Mouse (Mus musculus) CH12.LX (cell line): Measurements from ENCODE around the gene Nlgn1. TPM values are rescaled to one million over a fixed set of nuclear protein-coding genes. Genes with fewer than 3 reads are reported as not detected.

Source experiments
- DNase-seq: peaks from one replicate; pipeline ENCODE4 v3.0.0-alpha.2; 2013; ENCODE audit errors: extremely low read depth
- H3K27ac ChIP-seq: 2 replicates; pipeline ENCODE4 v1.5.1; 2012; ENCODE audit warnings: low read depth, mild to moderate bottlenecking, control low read depth, moderate library complexity; ENCODE audit not compliant: insufficient read depth
- H3K27me3 ChIP-seq: replicated peaks from 2 replicates; pipeline ENCODE3; 2012; ENCODE audit warnings: inconsistent platforms
- H3K36me3 ChIP-seq, 2 experiments: replicated peaks in 1 of 2; 2 replicates each; pipeline versions ENCODE3 to v1.6.1; 2012; ENCODE audit warnings: inconsistent platforms in 1 of 2, low read length in 1 of 2, mild to moderate bottlenecking in 1 of 2, mixed read lengths in 1 of 2, moderate library complexity in 1 of 2; ENCODE audit not compliant: control insufficient read depth in 1 of 2, insufficient read depth in 1 of 2
- H3K4me1 ChIP-seq, 2 experiments: 2 replicates each; pipeline ENCODE4 v1.6.1; 2012; ENCODE audit warnings: inconsistent platforms in 1 of 2, moderate library complexity in 1 of 2; ENCODE audit not compliant: insufficient read depth in 2 of 2, control insufficient read depth in 1 of 2
- H3K4me2 ChIP-seq: 2 replicates; pipeline ENCODE4 v1.6.1; 2012; ENCODE audit warnings: low read depth, mild to moderate bottlenecking, control low read depth; ENCODE audit not compliant: poor library complexity, insufficient read depth, severe bottlenecking
- H3K4me3 ChIP-seq, 3 experiments: fragments of 150-350 bp in 1 of 3; sonication (generic) in 1 of 3; replicated peaks in 1 of 3; 2 replicates each; pipeline versions ENCODE3 to v1.5.1; 2011 to 2012; ENCODE audit warnings: low read depth in 2 of 3, low read length in 2 of 3, mild to moderate bottlenecking in 2 of 3, moderate library complexity in 2 of 3, control low read depth in 1 of 3, improper control_type of control experiment in 1 of 3, inconsistent platforms in 1 of 3, mixed read lengths in 1 of 3; ENCODE audit not compliant: poor library complexity in 1 of 3
- H3K79me2 ChIP-seq: replicated peaks from 2 replicates; pipeline ENCODE4 v1.6.1; 2012; ENCODE audit warnings: mild to moderate bottlenecking, moderate library complexity; ENCODE audit not compliant: control insufficient read depth, poor library complexity, insufficient read depth, severe bottlenecking; ENCODE audit errors: extremely low read depth
- H3K9ac ChIP-seq: 2 replicates; pipeline ENCODE4 v1.6.1; 2012; ENCODE audit warnings: low read depth, mild to moderate bottlenecking, control low read depth, moderate library complexity; ENCODE audit not compliant: insufficient read depth
- H3K9me3 ChIP-seq: replicated peaks from 2 replicates; pipeline ENCODE3; 2012; ENCODE audit warnings: low read length, inconsistent platforms, mixed read lengths
- CHD1 ChIP-seq: IDR thresholded peaks from 2 replicates; pipeline ENCODE4 v1.6.1; 2012; ENCODE audit warnings: low read depth, low read length, improper control_type of control experiment, inconsistent platforms
- E2F4 ChIP-seq: IDR thresholded peaks from 2 replicates; pipeline ENCODE4 v1.6.1; 2011; ENCODE audit warnings: low read depth, low read length, improper control_type of control experiment; ENCODE audit not compliant: insufficient replicate concordance
- EP300 ChIP-seq: IDR thresholded peaks from 2 replicates; pipeline ENCODE4 v1.6.1; 2011; ENCODE audit warnings: low read length, improper control_type of control experiment
- ETS1 ChIP-seq: conservative IDR thresholded peaks from 2 replicates; pipeline ENCODE4 v1.6.1; 2012; ENCODE audit warnings: low read depth, mild to moderate bottlenecking, inconsistent platforms, low read length, improper control_type of control experiment, moderate library complexity
- GABPA ChIP-seq: IDR thresholded peaks from 2 replicates; pipeline ENCODE4 v1.6.1; 2012; ENCODE audit warnings: low read depth, low read length, improper control_type of control experiment, inconsistent platforms; ENCODE audit not compliant: insufficient replicate concordance
- KAT2A ChIP-seq: IDR thresholded peaks from 2 replicates; pipeline ENCODE4 v1.6.1; 2012; ENCODE audit warnings: low read length, improper control_type of control experiment, inconsistent platforms; ENCODE audit not compliant: insufficient replicate concordance
- MAZ ChIP-seq: IDR thresholded peaks from 2 replicates; pipeline ENCODE4 v1.6.1; 2012; ENCODE audit warnings: low read depth, mild to moderate bottlenecking, inconsistent platforms, low read length, improper control_type of control experiment, moderate library complexity
- MEF2A ChIP-seq: IDR thresholded peaks from 2 replicates; pipeline ENCODE4 v1.6.1; 2014; ENCODE audit warnings: low read depth, mild to moderate bottlenecking, inconsistent platforms, low read length, improper control_type of control experiment, borderline replicate concordance
- MXI1 ChIP-seq: IDR thresholded peaks from 2 replicates; pipeline ENCODE4 v1.6.1; 2011; ENCODE audit warnings: mild to moderate bottlenecking, low read depth, low read length, improper control_type of control experiment
- NRF1 ChIP-seq: IDR thresholded peaks from 2 replicates; pipeline ENCODE4 v1.6.1; 2014; ENCODE audit warnings: low read depth, mild to moderate bottlenecking, inconsistent platforms, low read length, improper control_type of control experiment, moderate library complexity
- RAD21 ChIP-seq: IDR thresholded peaks from 2 replicates; pipeline ENCODE4 v1.6.1; 2011; ENCODE audit warnings: low read depth, mild to moderate bottlenecking, low read length, improper control_type of control experiment, moderate library complexity
- RCOR1 ChIP-seq: conservative IDR thresholded peaks from 2 replicates; pipeline ENCODE4 v1.6.1; 2012; ENCODE audit warnings: low read depth, mild to moderate bottlenecking, inconsistent platforms, low read length, improper control_type of control experiment
- SIN3A ChIP-seq: IDR thresholded peaks from 2 replicates; pipeline ENCODE4 v1.6.1; 2012; ENCODE audit warnings: low read length, improper control_type of control experiment, inconsistent platforms
- SMC3 ChIP-seq: IDR thresholded peaks from 2 replicates; pipeline ENCODE4 v1.6.1; 2011; ENCODE audit warnings: low read depth, low read length, improper control_type of control experiment
- TCF12 ChIP-seq: IDR thresholded peaks from 2 replicates; pipeline ENCODE4 v1.6.1; 2014; ENCODE audit warnings: low read depth, mild to moderate bottlenecking, inconsistent platforms, low read length, improper control_type of control experiment
- dilution Hi-C: fragments of 300-500 bp; cut with MboI; formaldehyde crosslinking; loops from 2 replicates; pipeline ENCODE4 v1.14.3; 2020; ENCODE audit warnings: low sequenced_read_pairs; ENCODE audit not compliant: extremely low pct_unique_long_range_greater_than_20kb, extremely low pct_ligation_motif_present
- in situ Hi-C: fragments of 300-500 bp; cut with MboI; formaldehyde crosslinking; loops from 3 replicates; pipeline ENCODE4 v1.14.3; 2019; ENCODE audit warnings: low sequenced_read_pairs, low pct_ligation_motif_present, low pct_unique_long_range_greater_than_20kb, mixed read lengths
- polyA plus RNA-seq: library from polyadenylated mRNA; unstranded; fragments of >175 nt; gene quantifications from 2 replicates; pipeline ENCODE4 v1.2.1, GENCODE M21; 2012; ENCODE audit warnings: low read depth; ENCODE audit not compliant: insufficient read length
- total RNA-seq, 2 experiments: library from RNA; depleted of rRNA; stranded (reverse); fragments of 300-350 nt in 1 of 2; fragments of >200 nt in 1 of 2; gene quantifications; 2 replicates each; pipeline ENCODE4 v1.2.3; 2012 to 2014

The Nlgn1 gene
- total and polyA plus RNA-seq, 3 experiments: not detected

- H3K27me3 ChIP-seq: no peaks in the 10 kb centered on the region
- H3K4me1 ChIP-seq: no peaks in the 10 kb centered on the region
- no peak for TF ChIP-seq SMC3
- no peak for TF ChIP-seq KAT2A
- TF ChIP-seq SIN3A: no peak
- TF ChIP-seq EP300: no peak
- no peak for TF ChIP-seq MXI1
- no peak for TF ChIP-seq E2F4
- TF ChIP-seq MAZ: no peak
- no peak overlapping the region for H3K9ac ChIP-seq
- DNase-seq: no peak
- peaks cover 28% of the 10 kb centered on the region for H3K9me3 ChIP-seq
- H3K4me3 ChIP-seq: no peak overlapping the region
- H3K79me2 ChIP-seq: no peaks in the 10 kb centered on the region
- no peak overlapping the region for H3K27ac ChIP-seq
- H3K36me3 ChIP-seq: no peaks in the 10 kb centered on the region
- dilution Hi-C loops: no loop called here
- in situ Hi-C loops: no loop called here
- H3K4me2 ChIP-seq: no peak overlapping the region
Observed at GRCm38 (mm10) chr3:26023217-26023616, 309.0 kb downstream of the Nlgn1 start.

- in situ Hi-C loops: no loop called here
- TF ChIP-seq GABPA: no peak
- TF ChIP-seq, all 38 proteins: peak for 0
- Histone ChIP-seq H3K36me3 (no peaks in the 10 kb centered on the region), H3K9me3 (peaks cover 25% of the 10 kb centered on the region), H3K27me3 (no peaks in the 10 kb centered on the region), H3K9ac (no peak overlapping the region), H3K4me3 (no peak overlapping the region), H3K79me2 (no peaks in the 10 kb centered on the region), H3K4me2 (no peak overlapping the region), H3K4me1 (no peaks in the 10 kb centered on the region), H3K27ac (no peak overlapping the region)
- dilution Hi-C loops: no loop called here
- no peak for DNase-seq
Observed at GRCm38 (mm10) chr3:26021632-26022184, 310.6 kb downstream of the Nlgn1 start.

GRCm38 (mm10) chr3:26011310-26012078 lies 320.8 kb downstream of the Nlgn1 start:
- in situ Hi-C loops: no loop called here
- Histone ChIP-seq H3K4me2 (no peak overlapping the region), H3K9ac (no peak overlapping the region), H3K27ac (no peak overlapping the region), H3K9me3 (peaks cover 30% of the 10 kb centered on the region), H3K36me3 (no peaks in the 10 kb centered on the region), H3K79me2 (no peaks in the 10 kb centered on the region), H3K27me3 (no peaks in the 10 kb centered on the region), H3K4me3 (no peak overlapping the region), H3K4me1 (no peaks in the 10 kb centered on the region)
- DNase-seq: no peak
- dilution Hi-C loops: no loop called here
- TF ChIP-seq SIN3A (no peak), RCOR1 (no peak), TCF12 (no peak), KAT2A (no peak), EP300 (no peak), RAD21 (no peak), NRF1 (no peak), CHD1 (no peak), MEF2A (no peak), MXI1 (no peak), ETS1 (no peak)
